Mouse (Mus musculus): Measurements from ENCODE around the gene Clmn. TPM values are rescaled to one million over a fixed set of nuclear protein-coding genes. Genes with fewer than 3 reads are reported as not detected.

Clmn gene
- 0.02 and 0.08 TPM in 2 replicates for polyA plus RNA-seq (2012; ENCODE audit: low replicate concordance)

DNA sequence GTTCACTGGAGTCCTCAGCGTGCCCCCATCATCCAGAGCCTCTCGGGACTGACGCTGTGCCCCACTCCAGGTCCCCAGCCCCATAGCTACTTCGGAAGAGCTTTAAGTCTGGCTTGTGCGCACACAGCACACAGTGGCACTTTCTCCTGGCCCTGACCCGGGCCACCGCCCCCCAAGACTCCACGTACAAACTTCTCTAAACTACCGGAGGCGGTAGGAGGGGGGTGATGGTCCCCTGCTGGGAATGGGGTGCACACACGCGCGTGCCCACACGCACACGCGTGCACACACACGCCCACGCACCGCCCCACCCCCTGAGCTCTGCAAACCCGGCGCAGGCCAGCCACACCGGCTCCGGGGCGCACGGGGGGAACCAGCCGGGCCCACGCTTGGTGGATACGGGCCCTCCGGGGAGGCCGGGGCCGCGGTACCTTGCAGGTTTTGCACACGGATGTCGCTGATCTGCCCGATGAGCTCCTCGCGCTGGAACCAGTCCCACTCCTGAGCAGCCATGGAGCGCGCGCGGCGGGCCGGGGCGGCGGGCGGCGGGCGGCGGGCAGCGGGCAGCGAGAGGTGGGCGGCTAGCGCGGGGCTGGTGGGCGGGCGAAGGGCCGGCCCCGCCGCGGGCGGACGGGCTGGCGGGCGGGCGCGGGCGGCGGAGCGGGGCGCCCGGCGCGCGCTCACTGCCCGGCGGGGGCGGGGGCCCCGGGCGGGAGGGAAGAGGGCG, at the start of gene Clmn:
Clmn (minus strand) TSS at position 638 of the 727 bp plus-strand sequence.

DNA sequence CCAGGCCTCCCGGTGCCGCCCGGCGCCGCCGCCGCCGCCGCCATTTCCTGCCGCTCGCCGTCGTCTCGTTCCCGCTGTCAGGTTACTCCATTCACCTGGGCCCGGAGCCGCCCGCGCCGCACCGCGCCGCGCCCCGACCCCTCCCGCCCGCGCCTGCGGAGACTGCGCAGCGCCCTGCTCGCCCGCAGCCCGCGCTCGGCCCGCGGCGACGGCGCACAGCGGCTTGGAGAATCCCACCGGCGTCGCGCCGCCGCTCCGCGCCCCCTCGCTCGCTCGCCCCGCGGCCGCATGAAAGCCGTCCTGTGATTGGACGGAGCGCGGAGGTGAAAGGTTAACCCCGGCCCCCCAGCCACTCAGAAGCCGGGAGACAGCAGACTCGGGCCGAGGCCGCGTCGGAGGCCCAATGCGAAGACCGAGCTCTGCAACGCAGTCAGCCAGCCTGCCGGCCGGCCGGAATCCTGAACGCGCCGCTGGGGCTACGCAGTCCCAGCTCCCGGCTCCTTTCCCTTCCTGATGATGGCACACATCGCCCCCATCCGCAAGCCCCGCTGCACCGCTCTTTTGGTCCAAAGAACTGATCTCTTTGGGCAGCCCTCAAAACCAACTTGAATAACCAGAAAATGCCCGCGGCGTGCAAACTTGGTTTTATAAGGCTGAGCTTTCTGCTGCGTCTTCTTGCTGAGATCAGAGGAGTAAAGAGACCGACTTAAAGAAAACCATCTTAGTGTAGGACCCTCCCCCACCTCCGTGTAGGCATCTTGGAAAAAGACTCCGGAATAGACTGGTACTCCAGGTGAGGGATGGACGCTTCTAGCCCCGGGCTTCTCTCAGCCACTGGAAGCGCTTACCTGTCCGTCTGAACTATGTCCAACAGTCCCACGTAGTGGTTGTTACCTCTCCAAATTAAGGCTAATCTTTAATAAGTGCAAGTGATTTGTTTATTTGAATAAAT, 112.8 kb downstream of the Clmn start, which contains the start of gene Dicer1:
Dicer1 (minus strand) TSS at position 139 of the 952 bp plus-strand sequence.

Other genes starting within 250 kb of the Clmn start
- gene Dicer1, start 113.1 kb downstream of the Clmn start, polyA plus RNA-seq (2012; ENCODE audit: low replicate concordance) = 2.5 and 7.7 TPM in 2 replicates
- gene Syne3, start 144.7 kb upstream of the Clmn start, polyA plus RNA-seq (2012; ENCODE audit: low replicate concordance) = 7.3 and 13.2 TPM in 2 replicates
- gene Glrx5, start 167.6 kb upstream of the Clmn start, polyA plus RNA-seq (2012; ENCODE audit: low replicate concordance) = 216 and 244 TPM in 2 replicates